Mouse (Mus musculus): ENCODE measurements at regions not wholly inside any gene's neighbourhood (a gene's known extent, or its start where the extent isn't known, plus 50 kb on each side); places are given as distances from the start of the nearest gene placed in this dataset.

DNA sequence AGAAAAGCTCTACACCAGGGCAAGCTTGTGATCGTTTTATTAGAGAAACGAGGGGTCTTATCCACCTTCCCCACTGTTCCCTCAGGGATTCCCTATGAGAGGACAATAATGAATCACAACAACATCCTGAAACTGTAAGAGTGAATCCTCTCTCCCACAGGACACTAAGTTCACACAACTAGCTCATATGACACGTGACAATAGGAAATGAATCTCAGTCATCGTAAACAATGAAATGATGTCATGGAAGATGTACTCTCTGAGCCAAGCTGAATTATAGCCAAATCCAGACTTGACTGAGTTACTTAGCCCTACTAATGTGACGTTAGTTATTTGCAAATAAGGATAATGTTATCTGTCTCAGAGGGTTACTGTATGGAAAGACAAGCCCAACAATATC lies 54.6 kb upstream of the Ccn6 start:
- no peak for DNase-seq (ENCODE audit: low spot score)

DNA sequence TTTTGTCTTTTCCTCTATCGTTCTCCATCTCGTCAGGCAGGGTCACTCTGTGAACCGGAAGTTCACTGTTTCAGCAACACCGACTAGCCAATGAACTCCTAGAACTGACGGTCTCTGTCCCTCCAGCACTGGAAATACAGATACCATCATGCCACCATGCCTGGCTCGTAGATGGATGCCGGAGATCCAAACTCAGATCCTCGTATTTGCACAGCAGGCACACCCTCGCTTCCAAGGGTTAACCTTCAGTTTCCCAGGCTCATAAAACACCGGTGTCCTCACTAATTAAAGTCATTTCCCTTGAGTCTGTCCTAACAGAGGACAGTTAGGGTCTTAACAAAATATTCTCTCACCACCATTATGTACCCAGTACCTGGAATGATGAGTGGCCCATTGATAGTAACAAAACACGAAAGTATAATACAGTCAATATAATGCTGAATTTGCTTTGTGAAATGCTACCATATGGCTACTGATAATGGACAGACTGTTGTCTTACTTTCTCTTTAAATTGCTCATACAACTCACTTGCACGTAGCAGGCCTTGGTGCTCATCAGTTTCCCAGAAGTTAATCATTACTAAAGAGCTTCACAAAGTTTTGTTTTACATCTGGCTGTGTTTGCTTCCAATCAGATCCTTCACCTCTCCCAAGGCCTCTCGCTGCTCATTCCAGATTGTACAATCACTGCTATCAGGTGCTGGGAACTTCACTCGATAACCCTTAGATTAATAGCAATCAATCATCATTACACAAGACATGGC lies 52.7 kb upstream of the Ccn6 start:
- DNase-seq (ENCODE audit: low spot score), result no peak

DNA sequence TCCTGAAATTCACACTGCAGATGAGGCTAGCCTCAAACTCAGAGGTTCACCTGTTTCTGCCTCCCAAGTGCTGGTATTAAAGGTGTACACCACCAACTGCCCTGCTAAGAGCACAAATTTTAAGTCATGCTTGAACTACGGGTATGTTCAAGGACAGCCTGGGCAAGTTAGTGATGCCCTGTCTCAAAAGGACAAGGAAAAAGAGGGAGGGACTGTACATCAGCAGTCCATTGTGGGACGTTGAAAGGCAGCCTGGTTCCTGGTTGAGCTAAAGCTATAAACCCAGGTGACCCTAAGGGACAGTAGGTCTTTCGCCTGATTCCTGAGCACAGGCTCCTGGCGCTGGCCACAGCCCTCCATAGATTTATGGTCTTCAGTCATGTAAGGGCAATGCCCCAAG lies 51.0 kb upstream of the Ccn6 start:
- no peak for DNase-seq (ENCODE audit: low spot score)

All from spleen, adult 12 weeks (tissue).